Mouse (Mus musculus): ENCODE data around the gene Rab25.

Gene Rab25

GRCm38 (mm10) chr3:88523027-88523426, 25.1 kb downstream of the Rab25 start:
- DNase-seq: no peak

- peak; percentile 71 to 75 for DNase-seq
These were observed 26.2 kb downstream of the Rab25 start for GRCm38 (mm10) chr3:88521803-88522331.

GRCm38 (mm10) chr3:88521156-88521555, 26.9 kb downstream of the Rab25 start:
- no peak for DNase-seq

GRCm38 (mm10) chr3:88520078-88520477, 28.0 kb downstream of the Rab25 start:
- DNase-seq: no peak

- DNase-seq: no peak
These were observed 29.7 kb downstream of the Rab25 start for GRCm38 (mm10) chr3:88518411-88518810.

DNA sequence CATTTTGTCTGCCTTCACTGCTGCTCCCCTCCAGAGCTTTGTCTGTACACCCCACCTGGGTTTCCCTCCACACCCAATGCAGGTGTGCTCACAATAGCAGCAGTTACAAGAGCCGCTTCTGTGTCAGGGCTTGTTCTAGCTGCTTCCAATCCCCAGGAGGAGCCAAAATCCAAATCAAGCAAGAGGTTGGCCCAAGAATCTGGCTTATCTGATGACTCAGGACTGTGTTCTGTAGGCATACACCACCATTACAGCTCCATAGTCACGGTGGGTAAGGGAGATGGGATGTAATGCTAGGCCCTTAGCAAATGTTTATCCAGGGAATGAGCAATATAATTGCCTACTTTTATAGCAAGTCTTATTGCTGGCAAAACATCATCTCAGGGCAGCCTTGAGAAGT, 31.7 kb downstream of the Rab25 start:
- no peak for DNase-seq

DNA sequence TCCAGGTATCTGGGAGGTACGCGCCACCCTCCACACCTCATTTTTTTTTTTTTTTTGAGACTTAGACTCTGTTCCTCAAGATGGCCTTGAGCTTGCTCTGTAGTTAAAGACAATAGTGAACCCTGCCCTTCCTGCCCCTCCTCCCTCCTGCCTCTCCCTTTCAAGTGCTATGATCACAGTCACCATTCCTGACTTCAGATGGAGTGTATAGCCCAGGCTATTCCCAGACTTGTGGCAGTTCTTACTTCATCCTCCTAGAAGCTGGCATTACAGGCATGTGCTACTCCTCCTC, 33.1 kb downstream of the Rab25 start:
- no peak for DNase-seq

DNA sequence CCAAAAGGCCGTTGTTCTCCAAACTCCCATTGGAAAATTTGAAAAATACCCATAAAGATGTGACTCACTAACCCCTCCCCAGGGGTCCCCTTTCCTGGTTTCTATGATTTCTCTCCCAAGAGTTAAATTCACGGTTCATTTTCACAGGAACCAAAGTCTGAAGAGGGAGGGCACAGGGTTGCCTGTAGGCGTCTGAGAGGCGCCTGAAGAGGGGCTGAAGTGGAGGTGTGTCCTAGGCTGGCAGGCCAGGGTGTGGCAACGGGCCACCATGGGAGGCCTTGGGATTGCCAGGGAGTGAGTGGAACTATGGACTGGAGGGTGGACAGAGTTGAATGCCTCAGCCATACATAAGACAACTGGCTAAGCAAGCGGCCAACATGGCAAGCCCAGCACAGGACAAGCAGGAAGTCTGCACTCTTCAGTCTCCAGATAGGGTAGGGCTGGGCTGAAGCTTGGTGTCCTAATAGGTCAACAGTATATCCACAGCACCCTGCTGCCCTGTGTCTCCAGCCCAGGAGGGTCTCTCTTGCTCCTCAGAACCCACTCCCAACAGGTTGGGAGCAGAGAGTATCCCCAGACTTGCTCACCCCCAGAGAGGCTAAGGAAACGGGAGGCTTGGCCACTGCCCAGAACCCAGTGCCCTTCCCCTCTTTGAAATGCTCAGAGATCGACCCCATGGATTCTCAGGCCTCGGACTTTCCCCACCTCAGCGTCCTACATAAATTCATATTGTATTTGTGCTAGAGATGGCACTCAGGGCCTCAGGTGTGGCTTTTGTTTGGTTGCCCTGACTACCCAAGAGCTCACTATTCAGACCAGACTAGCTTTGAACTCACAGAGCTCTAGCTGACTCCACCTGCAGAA, 33.6 kb downstream of the Rab25 start:
- no peak for DNase-seq

GRCm38 (mm10) chr3:88513546-88514115, 34.5 kb downstream of the Rab25 start:
- no peak for DNase-seq

- DNase-seq: no peak
These were observed 35.1 kb downstream of the Rab25 start for GRCm38 (mm10) chr3:88512896-88513545.

GRCm38 (mm10) chr3:88512141-88512895, 35.8 kb downstream of the Rab25 start:
- no peak for DNase-seq

- no peak for DNase-seq
These were observed 36.5 kb downstream of the Rab25 start for GRCm38 (mm10) chr3:88511559-88511958.

DNA sequence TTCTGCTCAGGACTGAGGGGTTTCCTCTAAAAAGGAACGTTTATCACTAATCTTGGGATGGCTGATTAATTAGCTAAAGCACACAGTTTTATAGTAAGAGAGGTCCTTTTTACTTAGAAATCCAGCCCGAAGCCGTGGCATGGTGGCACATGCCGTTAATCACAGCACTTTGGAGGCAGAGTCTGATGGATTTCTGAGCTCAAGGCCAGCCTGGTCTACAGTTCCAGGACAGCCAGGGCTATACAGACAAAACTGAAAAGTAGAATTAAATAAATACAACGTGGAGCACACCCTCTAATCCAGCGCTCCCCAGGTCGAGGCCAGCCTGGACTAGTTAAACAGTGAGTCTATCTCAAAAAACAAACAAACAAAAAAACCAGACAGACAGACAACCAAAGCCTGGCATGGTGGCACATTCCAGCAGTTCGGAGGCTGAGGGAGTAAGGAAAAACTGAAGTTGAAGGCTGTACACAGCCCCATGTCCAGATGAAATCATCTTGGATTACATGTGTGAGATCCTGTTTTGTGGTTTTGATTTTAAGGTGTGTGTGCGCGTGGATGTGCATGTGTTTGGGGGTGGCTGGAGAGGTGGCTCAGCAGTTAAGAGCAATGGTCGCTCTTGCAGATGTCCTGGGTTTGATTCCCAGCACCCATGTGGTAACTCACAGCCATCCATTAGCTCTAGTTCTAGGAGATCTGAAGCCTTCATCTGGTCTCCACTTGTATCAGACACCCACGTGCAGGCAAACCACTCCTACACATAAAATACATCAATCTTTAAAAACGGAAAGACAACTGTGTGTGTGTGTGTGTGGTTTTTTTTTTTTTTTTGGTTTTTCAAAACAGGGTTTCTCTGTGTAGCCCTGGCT, 37.4 kb downstream of the Rab25 start:
- DNase-seq: no peak

DNA sequence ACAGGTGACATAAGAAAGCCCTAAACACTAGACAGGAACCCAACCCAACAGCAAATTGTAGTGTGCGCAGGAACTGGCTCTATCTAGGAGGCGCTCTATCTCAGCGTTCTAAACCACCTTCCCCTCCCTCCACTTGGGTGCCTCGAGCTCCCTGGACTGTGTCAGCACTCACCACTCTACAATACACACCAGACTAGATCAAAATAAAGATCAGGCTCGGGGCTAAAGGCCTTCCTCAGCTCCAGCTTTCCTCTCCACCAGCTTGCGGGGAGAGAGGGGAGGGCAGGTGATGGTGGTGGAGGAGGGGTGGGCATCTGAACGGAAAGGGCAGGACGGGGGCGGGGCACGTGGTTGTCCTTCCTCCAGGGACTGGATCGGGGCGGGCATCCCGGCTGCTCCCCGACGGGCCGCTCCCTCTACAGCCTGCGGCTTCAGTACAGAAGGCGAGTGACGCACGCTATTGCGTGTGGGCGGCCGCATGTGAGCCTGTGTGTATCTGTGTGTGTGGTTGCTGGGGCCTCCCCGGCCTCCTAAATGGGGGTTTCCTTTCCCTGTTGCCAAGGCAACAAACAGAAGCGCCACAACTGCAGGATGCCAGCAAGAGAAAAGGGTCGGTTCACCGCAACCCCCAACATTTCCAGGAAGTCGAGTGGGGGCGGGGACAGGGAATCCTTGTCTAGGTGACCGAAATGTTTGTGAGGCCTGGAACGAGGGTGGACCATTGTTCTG, 38.2 kb downstream of the Rab25 start, which contains the start of gene Lmna:
Gene Lmna, minus strand, starts transcription at position 265 of the 729 bp plus-strand sequence.
- peak; percentile 92 to 97 for DNase-seq

DNA sequence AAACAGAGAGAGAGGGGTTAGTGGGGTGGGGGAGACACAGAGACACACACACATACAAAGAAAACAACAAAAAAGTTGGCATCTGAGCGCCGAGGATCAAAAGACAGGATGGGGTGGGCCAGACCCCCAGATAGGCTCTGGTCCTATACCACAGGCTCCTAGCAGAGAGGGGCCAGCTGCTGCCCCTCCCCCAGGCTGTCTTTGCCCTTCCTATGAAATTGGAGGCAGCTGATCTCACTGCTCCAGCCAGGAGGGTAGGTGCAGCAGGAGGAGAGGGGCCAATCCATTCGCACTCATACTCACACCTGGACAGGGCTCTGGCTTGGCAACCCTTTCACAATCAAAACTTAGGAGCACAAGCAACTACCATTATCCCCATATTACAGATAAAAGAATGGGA, 38.9 kb downstream of the Rab25 start:
- DNase-seq: no peak

DNA sequence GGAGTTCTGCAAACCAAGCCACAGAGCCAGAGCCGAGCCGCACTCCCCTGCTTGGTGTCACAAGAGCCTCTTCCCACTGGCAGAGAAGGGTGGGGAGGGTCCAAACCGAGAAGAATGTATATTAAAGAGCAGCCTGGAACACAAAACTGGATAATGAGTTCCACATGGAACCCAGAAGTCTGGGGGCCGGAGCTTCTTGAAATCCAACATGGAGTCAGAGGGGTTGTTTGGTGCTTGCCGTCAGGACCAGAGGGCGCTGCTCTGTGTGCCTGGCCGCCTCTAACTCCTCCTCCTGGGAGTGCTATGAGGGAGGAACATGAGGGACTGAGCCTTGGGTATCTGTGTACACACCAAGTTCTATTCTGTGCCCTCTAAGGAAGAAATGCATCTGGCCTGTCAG, 42.3 kb downstream of the Rab25 start:
- DNase-seq: no peak

GRCm38 (mm10) chr3:88505081-88505480, 43.0 kb downstream of the Rab25 start:
- no peak for DNase-seq

- no peak for DNase-seq
These were observed 44.0 kb downstream of the Rab25 start for GRCm38 (mm10) chr3:88503881-88504746.

DNA sequence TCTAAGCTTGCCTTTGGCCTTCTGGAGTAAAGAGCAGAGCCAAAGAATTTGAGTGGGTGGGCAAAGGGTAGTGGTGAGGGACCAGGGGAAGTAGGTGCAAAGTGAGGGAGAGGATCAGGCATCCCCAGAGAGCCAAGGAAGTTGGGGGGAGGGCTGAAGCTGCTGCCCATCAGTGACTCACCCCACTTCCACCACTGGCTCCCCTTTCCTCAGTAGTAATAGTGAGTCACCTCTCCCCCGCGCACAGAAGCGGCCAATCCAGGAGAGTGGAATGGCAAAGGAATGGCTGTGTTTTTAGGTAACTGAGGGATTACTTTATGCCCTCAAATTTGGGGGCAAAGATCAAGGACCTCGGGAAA, 44.6 kb downstream of the Rab25 start:
- no peak for DNase-seq

Measured in cerebellum, postnatal 25 days (tissue).